Mouse (Mus musculus): ENCODE measurements at regions not wholly inside any gene's neighbourhood (a gene's known extent, or its start where the extent isn't known, plus 50 kb on each side); places are given as distances from the start of the nearest gene placed in this dataset.

DNA sequence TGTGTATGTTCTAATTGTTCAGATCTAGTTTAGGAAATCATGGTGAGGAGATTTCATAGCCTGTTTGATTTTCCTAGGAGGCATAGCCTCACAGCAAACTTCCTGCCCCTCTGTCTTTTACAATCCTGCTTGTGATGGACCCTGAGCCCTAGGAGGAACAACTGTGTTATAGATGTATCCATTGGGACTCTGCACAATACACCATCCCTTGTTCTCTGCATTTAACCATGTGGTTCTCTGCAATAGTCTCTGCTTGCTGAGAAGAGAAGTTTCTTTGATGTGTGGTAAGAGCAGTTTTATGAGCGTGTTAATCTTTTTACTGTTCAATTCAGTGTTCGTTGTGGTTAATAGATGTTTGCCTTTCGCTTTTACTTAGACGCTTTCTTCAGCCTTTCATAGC is 95.9 kb upstream of the Slc13a1 start:
- DNase-seq, result no peak

DNA sequence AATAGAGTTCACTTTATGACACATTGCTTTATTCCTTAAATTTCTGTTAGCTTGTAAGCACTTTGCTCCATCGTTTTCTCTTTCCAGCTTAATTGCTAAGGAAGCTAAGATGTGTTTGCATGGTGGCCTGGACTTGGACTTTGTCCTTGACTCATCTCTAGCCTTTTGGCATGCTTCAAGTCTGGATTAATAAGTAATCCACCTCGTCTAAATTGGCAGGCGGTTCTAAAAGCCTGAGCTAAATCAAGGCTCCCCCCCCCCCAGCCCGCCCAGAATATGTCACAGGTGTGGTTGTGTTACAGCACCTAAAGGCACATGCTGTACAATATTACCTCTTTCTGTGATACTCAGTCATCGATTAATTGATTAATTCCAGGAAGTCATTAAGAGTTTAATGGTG is 94.7 kb upstream of the Slc13a1 start:
- DNase-seq, result peak; percentile 66 to 91

DNA sequence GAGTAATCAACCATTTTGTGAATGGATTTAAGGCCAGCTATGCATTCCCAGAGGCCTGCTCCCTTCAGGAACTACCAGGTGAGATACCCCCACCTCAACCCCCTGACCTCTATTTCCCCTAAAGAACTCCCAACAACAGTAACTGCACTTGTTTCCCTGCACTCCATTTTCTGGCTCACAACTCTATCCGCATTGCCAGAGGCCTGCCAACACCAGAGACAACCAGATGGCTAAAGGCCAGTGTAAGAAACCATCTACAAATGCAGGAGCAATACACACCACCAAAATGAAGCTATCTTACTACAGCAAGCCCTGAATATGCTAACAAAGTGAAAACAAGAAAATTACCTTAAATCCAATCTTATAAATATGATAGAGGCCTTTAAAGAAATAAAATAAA is 77.7 kb upstream of the Slc13a1 start:
- no peak for DNase-seq

DNA sequence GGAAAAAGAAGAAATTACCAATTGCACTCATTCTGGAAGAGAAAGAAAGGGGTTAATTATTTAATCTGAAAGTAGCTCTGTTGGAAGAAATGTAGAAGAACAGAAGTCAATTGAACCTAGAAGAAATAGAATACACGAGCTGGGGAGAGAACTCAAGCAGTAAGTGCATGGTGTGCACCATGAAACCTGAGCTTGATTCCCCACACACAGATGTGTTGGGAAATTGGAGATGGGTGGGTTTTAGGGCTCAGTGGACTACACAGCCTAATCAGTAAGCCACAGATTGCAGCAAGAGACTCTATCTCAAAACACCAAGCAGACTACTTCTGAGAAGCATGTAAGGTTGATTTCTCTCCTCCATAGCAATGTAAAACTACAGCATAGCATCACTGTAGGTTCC is 70.6 kb upstream of the Slc13a1 start:
- no peak for DNase-seq

DNA sequence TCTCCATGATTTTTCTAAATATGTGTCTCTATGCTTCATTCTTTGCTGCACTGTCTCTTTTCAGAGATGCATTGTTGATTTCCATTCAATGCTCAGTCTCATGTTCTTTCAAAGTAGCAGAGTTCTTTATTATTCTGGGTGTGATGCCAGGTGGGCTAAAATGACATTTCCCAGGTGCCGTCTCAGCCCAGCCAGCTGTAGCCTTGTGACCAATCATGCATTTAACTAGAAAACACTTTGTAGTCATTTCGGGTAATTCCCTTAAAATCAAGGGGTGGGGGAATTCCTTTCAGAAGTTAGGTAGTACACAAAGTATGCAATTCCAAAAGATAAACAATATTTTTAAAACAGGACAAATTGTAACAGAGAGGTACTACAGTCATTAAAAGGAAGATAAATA is 70.2 kb upstream of the Slc13a1 start:
- peak; percentile 19 to 22 for DNase-seq

DNA sequence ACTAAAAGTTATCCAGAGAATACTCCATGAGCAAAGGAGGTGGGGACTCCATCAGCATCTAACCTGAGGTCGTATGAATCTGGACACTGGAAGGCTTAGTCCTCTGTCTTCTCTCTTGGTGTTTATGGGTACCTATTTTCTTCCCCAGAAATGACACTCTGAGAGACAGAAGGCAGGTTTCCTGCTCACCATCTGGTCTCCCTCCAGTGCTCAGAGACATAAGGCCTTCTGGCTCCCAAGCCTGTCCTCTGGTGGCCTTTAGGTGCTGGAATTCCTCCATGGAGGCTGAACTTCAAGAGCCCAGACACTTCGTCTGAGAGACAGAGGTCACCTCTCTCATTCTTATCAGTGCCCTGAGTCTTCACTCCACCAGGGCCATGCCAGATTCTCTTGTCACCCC is 65.7 kb upstream of the Slc13a1 start:
- DNase-seq, result no peak

DNA sequence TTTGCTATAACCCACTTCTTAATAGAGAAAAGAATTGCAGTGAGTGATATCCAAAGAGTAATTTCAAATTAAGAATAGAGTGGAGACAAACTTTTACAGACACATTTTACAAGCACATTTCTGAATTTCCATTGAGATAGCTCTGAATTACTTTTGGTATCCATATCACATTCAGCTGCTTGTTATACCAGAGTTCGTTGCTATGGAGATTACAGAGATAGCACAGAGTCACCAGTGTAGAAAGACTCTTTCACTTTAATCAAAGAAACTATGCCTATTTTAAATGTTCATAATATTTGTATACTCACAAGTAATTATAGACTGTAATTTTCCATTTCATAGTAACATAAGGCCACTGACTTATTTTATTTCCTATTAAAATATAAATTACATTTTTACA is 52.7 kb upstream of the Slc13a1 start:
- DNase-seq, result no peak

DNA sequence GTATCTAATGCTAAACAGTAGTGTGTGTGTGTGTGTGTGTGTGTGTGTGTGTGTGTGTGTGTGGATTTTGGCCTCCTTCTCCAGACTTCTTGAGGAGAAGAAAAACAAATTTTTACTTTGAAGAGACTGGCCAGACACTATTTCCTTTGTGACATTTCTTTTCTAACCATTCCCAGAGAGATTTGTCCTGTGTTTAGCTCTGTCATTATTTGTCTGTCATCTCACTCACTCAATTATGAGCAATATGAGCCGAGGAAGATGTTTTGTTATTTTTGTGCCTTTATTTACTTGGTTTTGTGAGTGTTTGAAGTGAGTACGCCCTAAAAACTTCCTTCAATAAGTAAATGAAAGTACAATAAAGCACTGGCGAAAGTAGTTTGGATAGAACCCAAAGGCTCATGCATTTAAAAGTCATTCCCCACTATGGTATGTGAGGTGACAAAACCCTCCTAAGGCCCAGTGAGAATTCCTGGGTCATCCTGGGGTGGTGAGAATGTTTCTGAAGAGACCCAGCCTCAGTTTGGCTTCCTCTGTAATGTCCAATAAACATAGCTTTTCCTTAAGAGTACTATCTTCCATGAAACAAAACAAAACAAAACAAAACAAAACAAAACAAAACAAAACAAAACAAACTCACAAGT is 52.1 kb upstream of the Slc13a1 start:
- DNase-seq, result no peak

Data from kidney, postnatal 36 days (tissue).